Mouse (Mus musculus) erythroblast, embryonic 14.5 days (primary cell): ENCODE data around the gene Rtn4rl1.

Source experiments
- GATA1 ChIP-seq: IDR thresholded peaks from 2 replicates; pipeline ENCODE4 v1.6.1; 2012; ENCODE audit warnings: low read length, inconsistent platforms, mixed read lengths
- TAL1 ChIP-seq: IDR thresholded peaks from 3 replicates; pipeline ENCODE4 v1.6.1; 2012; ENCODE audit warnings: low read length, inconsistent platforms, mixed read lengths

DNA sequence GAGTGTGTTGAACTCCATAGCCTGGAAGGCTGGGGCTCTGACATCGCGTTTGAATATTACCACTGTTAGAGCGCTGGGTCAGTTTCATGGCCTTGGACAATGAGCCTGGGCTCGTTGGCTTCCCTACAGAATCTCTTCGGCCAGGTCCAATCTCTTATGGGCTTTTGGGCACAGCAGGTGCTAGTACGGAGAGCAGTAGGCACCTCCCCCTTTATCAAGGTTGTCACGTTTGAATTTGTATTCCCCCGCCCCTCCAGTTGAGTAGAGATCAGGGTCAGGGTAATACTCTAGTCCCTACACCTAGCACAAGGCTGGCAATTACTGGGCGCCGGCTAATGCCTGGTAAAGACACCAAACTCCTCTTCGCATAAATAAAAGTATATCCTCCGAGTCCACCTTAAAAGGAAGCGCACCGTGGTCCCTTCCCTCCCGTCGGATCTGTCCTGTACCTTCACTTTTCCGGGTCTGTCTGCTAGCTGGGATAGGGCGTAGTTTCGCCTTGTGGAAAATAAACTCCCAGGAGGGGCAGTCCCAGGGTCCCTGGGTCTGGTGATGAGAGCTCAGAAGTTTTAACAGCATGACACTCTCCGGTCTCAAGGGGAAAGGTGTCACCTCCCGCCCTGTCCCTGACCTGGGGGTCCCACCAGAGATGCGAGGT, 3.7 kb upstream of the Rtn4rl1 start:
- TF ChIP-seq TAL1 (no peak), GATA1 (no peak)
